Mouse (Mus musculus) megakaryocyte-erythroid progenitor cell, adult 5 weeks (primary cell): ENCODE data around the gene Arl3. TPM values are rescaled to one million over a fixed set of nuclear protein-coding genes. Genes with fewer than 3 reads are reported as not detected.

Experiments used
- polyA plus RNA-seq: library from polyadenylated mRNA; stranded (reverse); fragments of >175 nt; gene quantifications from 2 replicates; pipeline ENCODE4 v1.2.3, GENCODE M21; 2012

The Arl3 gene
- 14.5 and 19.0 TPM in 2 replicates for polyA plus RNA-seq

DNA sequence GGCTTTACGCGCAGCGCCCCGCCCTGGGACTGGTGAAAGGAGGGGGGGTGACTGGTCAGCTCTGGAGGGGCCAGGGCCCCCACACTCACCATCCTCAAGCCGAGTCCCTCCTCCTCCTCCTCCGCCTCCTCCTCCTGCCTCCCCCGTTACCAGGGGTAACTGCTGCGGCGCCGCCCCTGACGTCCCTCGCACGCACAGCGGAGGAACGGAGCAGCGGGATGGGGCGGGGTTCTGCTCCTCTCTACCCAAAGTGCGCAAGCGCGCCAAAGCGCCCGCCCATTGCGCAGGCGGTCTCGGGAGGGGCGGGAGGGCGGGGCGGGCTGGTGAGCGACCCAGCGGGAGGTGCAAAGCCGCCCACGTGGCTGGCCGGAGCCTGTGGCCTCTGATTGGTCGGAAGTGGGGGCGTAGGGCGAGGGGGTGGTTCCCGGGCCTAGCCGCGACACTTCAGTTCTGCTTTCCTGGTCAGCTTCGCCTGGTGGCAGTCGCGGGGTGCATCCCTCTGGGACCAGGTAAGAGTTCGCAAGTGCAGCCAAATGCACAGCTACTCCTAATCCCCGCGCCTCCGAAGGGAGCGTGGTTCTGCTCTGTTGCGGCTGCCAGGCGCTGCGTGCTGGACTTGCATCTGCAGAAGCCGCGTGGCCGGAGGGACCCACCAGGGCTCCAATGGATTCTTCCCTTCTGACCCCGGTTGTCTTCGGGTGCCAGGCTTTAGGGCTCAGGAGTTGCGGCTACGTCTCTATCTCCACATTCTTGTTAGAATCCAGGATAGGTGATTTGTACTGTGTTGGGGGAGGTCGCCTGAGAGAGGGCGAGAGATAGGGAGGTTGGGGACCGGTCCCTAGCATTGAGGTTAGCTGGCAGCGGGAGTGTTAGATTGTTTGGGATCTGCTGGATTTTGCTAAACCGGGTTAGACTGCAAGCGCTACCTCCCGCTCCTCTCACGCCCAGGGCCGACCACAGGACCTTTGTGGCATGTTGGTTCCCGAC is at the start of gene Arl3, which contains the start of gene Sfxn2:
TSS of gene Arl3 (minus strand) at position 248 of the 987 bp plus-strand sequence.
TSS of gene Sfxn2 (plus strand) at position 415 of the 987 bp plus-strand sequence.

DNA sequence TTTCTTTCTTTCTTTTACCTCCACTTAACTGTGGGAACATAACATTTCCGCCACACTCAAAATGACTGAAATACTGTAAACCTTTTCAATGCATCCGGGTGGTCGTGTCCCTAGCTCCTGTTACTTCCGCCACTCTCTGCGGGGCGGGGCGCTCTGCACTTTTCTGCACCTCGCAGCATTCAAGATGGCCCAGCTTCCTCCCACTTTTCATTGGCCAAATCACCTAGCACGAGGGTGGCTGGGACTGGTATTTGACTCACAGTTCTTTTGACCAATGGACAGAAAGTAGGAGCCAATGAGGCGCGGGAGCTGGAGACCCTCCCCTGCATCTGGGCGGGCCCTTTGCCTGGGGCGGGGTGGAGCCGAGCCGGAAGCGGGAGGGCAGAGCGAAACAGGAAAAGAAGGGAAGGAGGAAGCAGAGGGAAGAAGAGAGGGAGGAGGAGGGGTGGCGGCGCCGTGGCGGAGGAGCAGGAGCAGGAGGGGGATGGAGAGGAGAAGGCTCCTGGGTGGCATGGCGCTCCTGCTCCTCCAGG is 25.8 kb upstream of the Arl3 start, which contains the start of gene Wbp1l:
TSS of gene Wbp1l (plus strand) at position 365 of the 533 bp plus-strand sequence.

DNA sequence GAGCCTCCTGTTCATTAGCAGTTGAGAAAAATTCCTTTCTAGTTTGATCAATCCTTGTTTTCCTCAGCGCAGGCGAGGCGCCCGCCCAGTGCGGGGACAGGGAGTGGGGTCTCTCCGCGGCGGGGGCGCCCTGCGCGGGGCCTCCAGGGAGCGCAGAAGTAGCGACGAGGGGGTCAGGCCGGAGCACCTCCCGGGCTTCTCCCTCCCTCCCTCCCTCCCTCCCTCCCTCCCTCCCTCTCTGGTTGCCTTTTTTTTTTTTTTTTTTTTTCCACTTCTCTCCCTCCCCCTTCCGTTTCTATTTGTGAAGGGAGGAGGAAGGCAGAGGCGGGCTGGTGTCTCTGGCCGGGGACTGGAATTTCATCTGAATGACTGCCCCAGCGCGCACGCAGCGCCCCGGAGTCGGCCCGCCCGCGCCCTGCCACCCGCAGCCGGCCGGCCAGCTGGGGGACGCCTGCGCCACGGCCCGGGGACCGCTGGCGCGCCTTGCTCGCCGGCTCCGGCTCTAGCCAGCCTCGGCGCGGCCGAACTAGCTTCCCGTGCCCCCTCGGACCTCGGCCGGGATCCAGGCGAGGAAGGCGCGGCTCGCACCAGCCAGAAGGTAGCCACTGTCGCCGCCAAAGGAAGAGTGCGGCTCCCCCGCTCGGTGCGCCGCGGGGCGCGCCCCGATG is 71.5 kb downstream of the Arl3 start, which contains the start of gene Trim8:
TSS of gene Trim8 (plus strand) at position 302 of the 668 bp plus-strand sequence.

Other genes starting within 250 kb of the Arl3 start
- gene Psd, start 246.0 kb downstream of the Arl3 start, polyA plus RNA-seq, result 1.6 and 1.9 TPM in 2 replicates
- gene Fbxl15, start 245.0 kb downstream of the Arl3 start, polyA plus RNA-seq, result 20.1 and 22.0 TPM in 2 replicates
- 206 and 216 TPM in 2 replicates for gene Cuedc2, start 234.5 kb downstream of the Arl3 start, polyA plus RNA-seq
- 121 and 150 TPM in 2 replicates for gene Mfsd13a, start 232.1 kb downstream of the Arl3 start, polyA plus RNA-seq
- 4.7 and 4.8 TPM in 2 replicates for gene 2310034G01Rik, start 222.9 kb downstream of the Arl3 start, polyA plus RNA-seq
- gene Actr1a, start 177.4 kb downstream of the Arl3 start, polyA plus RNA-seq, result 27.0 and 27.1 TPM in 2 replicates
- gene Sufu, start 176.3 kb downstream of the Arl3 start, polyA plus RNA-seq, result 24.3 and 26.8 TPM in 2 replicates
- 114 and 123 TPM in 2 replicates for gene Trim8, start 71.5 kb downstream of the Arl3 start, polyA plus RNA-seq
- gene Sfxn2, start 167 bp upstream of the Arl3 start, polyA plus RNA-seq, result 3.4 and 4.8 TPM in 2 replicates
- gene Wbp1l, start 25.9 kb upstream of the Arl3 start, polyA plus RNA-seq, result 49.4 and 51.1 TPM in 2 replicates
- gene Cyp17a1, start 100.0 kb upstream of the Arl3 start, polyA plus RNA-seq, result not detected in 2 replicates
- 0.97 and 1.1 TPM in 2 replicates for gene Borcs7, start 116.7 kb upstream of the Arl3 start, polyA plus RNA-seq
- 4.6 and 5.0 TPM in 2 replicates for gene As3mt, start 134.3 kb upstream of the Arl3 start, polyA plus RNA-seq
- 17.4 and 22.0 TPM in 2 replicates for gene Cnnm2, start 188.4 kb upstream of the Arl3 start, polyA plus RNA-seq